Mouse (Mus musculus) liver, adult 2 months (tissue): ENCODE measurements around the gene Tti1.

Experiments used
- CTCF ChIP-seq: fragments of 200-500 bp; IDR thresholded peaks from 2 replicates; pipeline ENCODE4 v1.5.1; 2011; ENCODE audit warnings: low read depth, low read length, control low read depth
- POLR2A ChIP-seq: fragments of 200-500 bp; IDR thresholded peaks from 2 replicates; pipeline ENCODE4 v1.6.1; 2011; ENCODE audit warnings: low read length, control low read depth; ENCODE audit not compliant: insufficient read depth; ENCODE audit errors: extremely low read depth

- TF ChIP-seq CTCF (no peak), POLR2A (no peak)
Measured at GRCm38 (mm10) chr2:158065064-158065463, 36.8 kb upstream of the Tti1 start.
